29 mouse cellular contexts compared by ENCODE assay signal in genomic region chr9:7841221-7841620, GRCm38 (mm10). TPM values are rescaled to one million over a fixed set of nuclear protein-coding genes. Genes with fewer than 3 reads are reported as not detected.
DNase-seq lines count a peak whose midpoint lies in the region; TF ChIP-seq lines count a peak whose summit lies in the region.
"Had no signal": no experiment of that assay in that cellular context is flagged by ENCODE, and none has a peak within 500 bp of the region (broad histone marks: within the 10 kb centered on the region; RNA-seq: fewer than 3 reads in every experiment).

No protein-coding gene starts in this region.

- DNase-seq in ES-CJ7 (ENCODE audit: low read depth, low spot score), result peak; percentile 45
- no peak for DNase-seq in ES-E14 (ENCODE audit: low read depth, low spot score)
- peak; percentile 63 for DNase-seq in adrenal gland, adult 8-10 months
- no peak for DNase-seq in embryo, embryonic 10.5 days (ENCODE audit: low spot score)
- no peak for DNase-seq in kidney, adult 9 months
- DNase-seq in heart, adult 18-20 months, result no peak
- DNase-seq: B cell, adult 2 months; cerebellum, adult 8-10 months; cerebellum, postnatal 36 days; embryo, embryonic 11 days; gastrocnemius, postnatal 25 days; heart, adult 11 months; kidney, adult 11 months; kidney, postnatal 25 days; lung, postnatal 4 days; midbrain, embryonic 14.5 days; right cerebral cortex, postnatal 4 days; thymus, postnatal 14 days had no signal

- in situ Hi-C loops in ES-E14 (cut with MboI; ENCODE audit: low sequenced_read_pairs in 2 of 2, unreplicated experiment in 2 of 2), result no loop called here

- H3K4me1 ChIP-seq in ES-E14 (ENCODE audit: control insufficient read depth in 2 of 2, insufficient read depth in 2 of 2, low read length in 2 of 2, poor library complexity in 1 of 2), result peaks cover 0 to 5% of the 10 kb centered on the region in 2 experiments; a peak in 2 of 4 replicates
- H3K4me1 ChIP-seq in testis, adult 2 months (ENCODE audit: control insufficient read depth, insufficient read depth, low read length), result peaks cover 8% of the 10 kb centered on the region
- H3K4me1 ChIP-seq: embryonic facial prominence, embryonic 12.5 days; kidney, embryonic 15.5 days; limb, embryonic 12.5 days had no signal

- H3K27me3 ChIP-seq in testis, adult 2 months (ENCODE audit: control insufficient read depth, insufficient read depth, low read length), result no peaks in the 10 kb centered on the region
- H3K27me3 ChIP-seq: embryonic facial prominence, embryonic 12.5 days; heart, embryonic 12.5 days; kidney, embryonic 15.5 days; limb, embryonic 12.5 days; megakaryocyte, embryonic 14.5 days; Patski had no signal

- H3K4me3 ChIP-seq in ES-E14 (ENCODE audit: insufficient read depth in 1 of 2, low read depth in 1 of 2, low read length in 2 of 2, poor library complexity in 1 of 2, severe bottlenecking in 1 of 2), result no peak overlapping the region
- no peak overlapping the region for H3K4me3 ChIP-seq in testis, adult 2 months (ENCODE audit: control insufficient read depth, low read depth, low read length)
- H3K4me3 ChIP-seq: embryonic facial prominence, embryonic 12.5 days; heart, embryonic 12.5 days; kidney, embryonic 15.5 days; left cerebral cortex, adult 2 months; limb, embryonic 12.5 days; megakaryocyte, embryonic 14.5 days had no signal

- H3K27ac ChIP-seq in ES-E14 (ENCODE audit: insufficient read depth, low read depth, low read length, poor library complexity, severe bottlenecking), result no peak overlapping the region
- peak overlapping the region; percentile 87 for H3K27ac ChIP-seq in testis, adult 2 months (ENCODE audit: control insufficient read depth, insufficient read depth, low read depth, low read length)
- H3K27ac ChIP-seq: embryonic facial prominence, embryonic 12.5 days; hindbrain, embryonic 14.5 days; kidney, embryonic 15.5 days; left cerebral cortex, adult 2 months; limb, embryonic 12.5 days; stomach, postnatal 0 days had no signal

- no peak for TF ChIP-seq POLR2A in testis, adult 2 months (IDR thresholded peaks at IDR 0.05; ENCODE audit: control insufficient read depth, low read depth, low read length)

- no peaks in the 10 kb centered on the region for H3K36me3 ChIP-seq in ES-E14 (ENCODE audit: control insufficient read depth, insufficient read depth, low read length, poor library complexity, severe bottlenecking)
- H3K36me3 ChIP-seq in testis, adult 2 months (ENCODE audit: control insufficient read depth, insufficient read depth, low read length), result no peaks in the 10 kb centered on the region
- H3K36me3 ChIP-seq: embryonic facial prominence, embryonic 12.5 days; G1E; heart, embryonic 12.5 days; kidney, embryonic 15.5 days; limb, embryonic 12.5 days had no signal

- no peak for TF ChIP-seq CTCF in testis, adult 2 months (IDR thresholded peaks at IDR 0.05; ENCODE audit: control insufficient read depth, insufficient read depth, insufficient replicate concordance, low read depth, low read length)

- no peaks in the 10 kb centered on the region for H3K9me3 ChIP-seq in ES-E14 (ENCODE audit: control insufficient read depth, insufficient read depth, low read depth, low read length)
- H3K9me3 ChIP-seq: embryonic facial prominence, embryonic 12.5 days; G1E; heart, embryonic 12.5 days; kidney, embryonic 15.5 days; limb, embryonic 12.5 days; megakaryocyte, embryonic 14.5 days had no signal

- 0 out of 2 replicates have a peak overlapping the region, but pooled peaks have one; percentile 28 for H3K9ac ChIP-seq in ES-E14 (ENCODE audit: insufficient read depth, low read depth, low read length, poor library complexity, severe bottlenecking)
- H3K9ac ChIP-seq: embryonic facial prominence, embryonic 12.5 days; heart, embryonic 12.5 days; hindbrain, embryonic 14.5 days; kidney, embryonic 15.5 days; limb, embryonic 12.5 days had no signal

TF ChIP-seq in ES-E14, 5 proteins besides CTCF, POLR2A, EP300 and RAD21:
- TF ChIP-seq MAFK (IDR thresholded peaks at IDR 0.05; ENCODE audit: insufficient read depth, low read depth, low read length) (no peak), ZNF384 (IDR thresholded peaks at IDR 0.05; ENCODE audit: low read depth, low read length) (no peak), CHD2 (IDR thresholded peaks at IDR 0.05; ENCODE audit: low read depth, low read length) (no peak), ZC3H11A (IDR thresholded peaks at IDR 0.05; ENCODE audit: borderline replicate concordance, low read depth, low read length) (no peak), HCFC1 (IDR thresholded peaks at IDR 0.05; ENCODE audit: borderline replicate concordance, insufficient read depth, low read length) (no peak)

RNA-seq across cellular contexts. Expression of gene Birc2, which starts 4.4 kb away (rescaled TPM):
- total RNA-seq in ES-E14 (2012; rRNA removed), result 27.4 and 30.5 TPM in 2 replicates
- total RNA-seq in adrenal gland, adult 8-10 months (2022), result 10 to 100 TPM; 62.9 to 77.8 (median 70.3) TPM
- 28.4 and 33.6 TPM in 2 replicates for polyA plus RNA-seq in testis, adult 2 months (2012; rRNA removed)
- total RNA-seq in heart, adult 18-20 months (2021), result 10 to 100 TPM; 25.4 to 29.4 TPM

RNA-seq across cellular contexts. Expression of gene Birc3, which starts 31.8 kb away (rescaled TPM):
- total RNA-seq in ES-E14 (2012; rRNA removed), result 4.0 and 4.6 TPM in 2 replicates
- total RNA-seq in adrenal gland, adult 8-10 months (2022), result 10 to 100 TPM; 22.2 to 35.6 (median 30.6) TPM
- 1.9 and 2.7 TPM in 2 replicates for polyA plus RNA-seq in testis, adult 2 months (2012; rRNA removed)
- 10 to 100 TPM in 1 of 2 experiments, 1 to 10 TPM in 1; 9.4 to 13.8 TPM for total RNA-seq in heart, adult 18-20 months (2021)

Comparison
In these comparisons a context has a peak if more than half of its experiments do, and no peak if none do; other contexts are left out.
1. DNase-seq: peak in ES-CJ7 (single experiment) and adrenal gland, adult 8-10 months (single experiment); none in ES-E14 (single experiment), embryo, embryonic 10.5 days (single experiment), kidney, adult 9 months (single experiment) and heart, adult 18-20 months (0 of 2).